Mouse (Mus musculus): ENCODE measurements at regions not wholly inside any gene's neighbourhood (a gene's known extent, or its start where the extent isn't known, plus 50 kb on each side); places are given as distances from the start of the nearest gene placed in this dataset.

DNA sequence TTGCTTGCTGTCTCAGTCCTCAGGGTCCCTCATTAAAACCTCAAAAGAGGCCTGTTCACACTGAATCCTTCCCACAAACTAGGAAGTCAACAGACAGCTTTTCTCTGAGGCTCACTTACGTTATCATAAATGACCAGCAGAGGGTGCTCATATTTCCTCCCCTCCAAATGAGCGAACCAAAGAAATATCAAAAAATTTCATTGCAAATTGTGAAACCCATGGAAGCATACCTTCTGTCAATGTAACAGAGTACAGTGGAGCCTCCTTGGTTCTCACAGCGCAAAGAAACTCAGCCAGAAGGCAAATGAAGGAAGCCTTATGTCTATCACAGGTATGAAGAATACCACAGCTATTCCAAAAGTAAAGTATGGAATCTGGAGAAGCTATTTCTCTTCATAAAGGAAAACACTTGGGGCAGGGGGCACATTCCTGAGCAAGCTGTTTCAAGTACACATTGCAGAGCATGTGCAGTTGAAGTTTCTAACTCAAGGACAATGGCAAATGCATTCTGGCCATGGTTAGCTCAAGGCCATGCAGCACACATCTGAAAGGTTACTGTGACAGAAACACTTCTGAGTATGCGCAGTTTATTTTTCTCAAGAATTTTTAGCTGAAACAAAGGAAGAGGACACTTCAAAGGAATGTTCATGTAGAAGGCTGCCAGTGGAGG is 72.2 kb upstream of the Gm6993 start:
- TF ChIP-seq SMC3 (IDR thresholded peaks at IDR 0.05; ENCODE audit: low read depth, low read length) (peak; percentile 39), MAX (IDR thresholded peaks at IDR 0.05; ENCODE audit: low read length) (no peak), CTCF (conservative IDR thresholded peaks at IDR 0.05 in 1 of 2, IDR thresholded peaks at IDR 0.05 in 1 of 2; ENCODE audit: low read depth in 2 of 2, low read length in 2 of 2) (peak; percentile 35 to 63; a peak in 3 of 4 replicates), MYC (IDR thresholded peaks at IDR 0.05; ENCODE audit: low read depth, low read length) (no peak), EP300 (IDR thresholded peaks at IDR 0.05; ENCODE audit: low read length) (no peak), POLR2A (IDR thresholded peaks at IDR 0.05; ENCODE audit: low read depth, low read length) (no peak), RCOR1 (conservative IDR thresholded peaks at IDR 0.05; ENCODE audit: low read depth, low read length) (no peak), TBP (conservative IDR thresholded peaks at IDR 0.05; ENCODE audit: low read depth, low read length) (no peak)
